Mouse (Mus musculus) urinary bladder, postnatal 25 days (tissue): Measurements from ENCODE around the gene Sh3bp4.

Source experiments
- DNase-seq: peaks from one replicate; pipeline ENCODE4 v3.0.0; 2022; ENCODE audit warnings: low spot score

Sh3bp4 gene

GRCm38 (mm10) chr1:89071371-89072142 is 1.3 kb downstream of the Sh3bp4 start:
- DNase-seq = no peak

GRCm38 (mm10) chr1:89072143-89072990 is 2.2 kb downstream of the Sh3bp4 start:
- no peak for DNase-seq

- no peak for DNase-seq
Measured at GRCm38 (mm10) chr1:89073291-89073846, 3.2 kb downstream of the Sh3bp4 start.

- DNase-seq = no peak
Measured at GRCm38 (mm10) chr1:89074678-89075077, 4.5 kb downstream of the Sh3bp4 start.

GRCm38 (mm10) chr1:89075120-89075519 is 4.9 kb downstream of the Sh3bp4 start:
- no peak for DNase-seq

- no peak for DNase-seq
Measured at GRCm38 (mm10) chr1:89076777-89077176, 6.6 kb downstream of the Sh3bp4 start.

GRCm38 (mm10) chr1:89078240-89078639 is 8.0 kb downstream of the Sh3bp4 start:
- no peak for DNase-seq

GRCm38 (mm10) chr1:89078730-89079129 is 8.5 kb downstream of the Sh3bp4 start:
- DNase-seq = no peak

GRCm38 (mm10) chr1:89079239-89079638 is 9.0 kb downstream of the Sh3bp4 start:
- no peak for DNase-seq

- no peak for DNase-seq
Measured at GRCm38 (mm10) chr1:89080371-89080770, 10.2 kb downstream of the Sh3bp4 start.

- no peak for DNase-seq
Measured at GRCm38 (mm10) chr1:89080795-89081194, 10.6 kb downstream of the Sh3bp4 start.

GRCm38 (mm10) chr1:89081371-89081770 is 11.2 kb downstream of the Sh3bp4 start:
- no peak for DNase-seq

- no peak for DNase-seq
Measured at GRCm38 (mm10) chr1:89082171-89082882, 12.1 kb downstream of the Sh3bp4 start.

- no peak for DNase-seq
Measured at GRCm38 (mm10) chr1:89086575-89087153, 16.4 kb downstream of the Sh3bp4 start.

GRCm38 (mm10) chr1:89088144-89088543 is 17.9 kb downstream of the Sh3bp4 start:
- DNase-seq = no peak

GRCm38 (mm10) chr1:89088748-89089288 is 18.6 kb downstream of the Sh3bp4 start:
- no peak for DNase-seq

- DNase-seq = no peak
Measured at GRCm38 (mm10) chr1:89089821-89090600, 19.8 kb downstream of the Sh3bp4 start.

- no peak for DNase-seq
Measured at GRCm38 (mm10) chr1:89090676-89091075, 20.5 kb downstream of the Sh3bp4 start.

GRCm38 (mm10) chr1:89092019-89092418 is 21.8 kb downstream of the Sh3bp4 start:
- DNase-seq = no peak

- no peak for DNase-seq
Measured at GRCm38 (mm10) chr1:89092442-89092991, 22.3 kb downstream of the Sh3bp4 start.
